Mouse (Mus musculus) stomach, postnatal 0 days (tissue): ENCODE results near the gene Sox18.

ENCODE experiments used
- CTCF ChIP-seq: IDR thresholded peaks from 2 replicates; pipeline ENCODE4 v1.5.1; 2016; ENCODE audit warnings: antibody characterized with exemption, low read depth, mild to moderate bottlenecking, moderate library complexity
- EP300 ChIP-seq: optimal IDR thresholded peaks from 2 replicates; pipeline ENCODE3; 2016; ENCODE audit warnings: antibody characterized with exemption

- TF ChIP-seq CTCF (no peak), EP300 (no peak)
Measured at GRCm38 (mm10) chr2:181674934-181675333, 3.5 kb upstream of the Sox18 start.
